Comparison of ENCODE assay signal across 8 mouse cellular contexts in the genomic region with DNA sequence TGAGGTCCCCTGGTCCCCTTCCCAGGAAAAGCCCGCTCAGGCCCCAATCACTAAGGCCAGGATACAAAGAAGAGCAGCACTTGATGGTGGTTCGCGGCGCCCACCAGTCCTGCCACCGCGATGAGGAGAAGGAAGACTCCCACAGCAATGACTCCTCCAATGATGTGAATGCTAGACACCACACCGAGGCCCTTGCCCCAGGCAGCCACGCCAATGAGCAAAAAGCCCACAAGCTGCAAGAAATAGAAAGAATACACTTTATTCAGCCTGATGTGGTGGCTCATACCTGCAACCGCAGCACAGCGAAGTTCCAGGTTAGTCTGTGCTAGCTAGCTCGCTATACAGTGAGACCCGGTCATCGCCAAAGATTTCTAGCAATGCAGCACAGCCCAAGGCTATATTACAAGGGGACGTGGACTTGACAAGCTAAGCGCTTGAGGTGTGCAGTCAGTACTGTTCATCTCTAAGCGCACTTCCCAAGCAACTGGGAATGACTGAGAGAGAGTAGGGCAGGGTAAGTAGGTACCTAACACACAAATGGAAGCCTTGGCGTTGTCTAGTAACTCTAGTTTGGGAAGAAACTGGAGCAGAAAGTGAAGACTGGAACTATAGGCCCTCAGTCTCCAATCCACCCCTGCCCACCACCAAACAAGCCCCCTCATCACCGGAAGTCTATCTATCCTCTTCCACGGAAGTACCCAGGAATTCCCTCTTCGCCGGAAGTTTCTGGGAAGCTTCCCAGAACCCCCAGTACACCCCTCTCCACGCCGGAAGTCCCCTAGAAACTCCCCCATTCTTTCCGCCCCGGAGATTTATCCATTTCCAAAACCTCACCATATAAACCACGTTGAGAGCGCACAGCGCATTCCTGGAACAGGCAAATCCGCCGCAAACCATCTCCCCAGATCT. TPM values are rescaled to one million over a fixed set of nuclear protein-coding genes. Genes with fewer than 3 reads are reported as not detected.
DNase-seq lines count a peak whose midpoint lies in the region; ATAC-seq and TF ChIP-seq lines count a peak whose summit lies in the region.

No protein-coding gene starts in this region.

- no peak for TF ChIP-seq CTCF in ES-Bruce4 (IDR thresholded peaks at IDR 0.05; ENCODE audit: low read depth, low read length)

- peak; percentile 20; the same call in 1 of the 2 replicates for ATAC-seq in heart, embryonic 15.5 days (replicated peaks; ENCODE audit: insufficient number of reproducible peaks, insufficient read depth, low FRiP score, low read depth)
- peak; percentile 34 for ATAC-seq in intestine, embryonic 16.5 days
- ATAC-seq in neural tube, embryonic 11.5 days (ENCODE audit: insufficient read depth, low FRiP score, low TSS enrichment), result peak; percentile 70

- no peaks in the 10 kb centered on the region for H3K27me3 ChIP-seq in heart, embryonic 15.5 days
- no peaks in the 10 kb centered on the region for H3K27me3 ChIP-seq in ES-Bruce4 (ENCODE audit: control insufficient read depth, insufficient read depth, low read length, poor library complexity, severe bottlenecking)
- H3K27me3 ChIP-seq in embryonic facial prominence, embryonic 10.5 days (replicated peaks; ENCODE audit: low read depth, poor library complexity, severe bottlenecking), result no peaks in the 10 kb centered on the region
- H3K27me3 ChIP-seq in intestine, embryonic 16.5 days (replicated peaks; ENCODE audit: control insufficient read depth, insufficient read depth, low read length), result no peaks in the 10 kb centered on the region
- H3K27me3 ChIP-seq in neural tube, embryonic 11.5 days (ENCODE audit: control insufficient read depth, insufficient read depth, low read length), result no peaks in the 10 kb centered on the region

- H3K4me2 ChIP-seq in heart, embryonic 15.5 days, result peak overlapping the region; percentile 74
- H3K4me2 ChIP-seq in intestine, embryonic 16.5 days (ENCODE audit: low read depth, low read length), result peak overlapping the region; percentile 94
- H3K4me2 ChIP-seq in neural tube, embryonic 11.5 days (ENCODE audit: low read depth), result peak overlapping the region; percentile 88

- H3K4me3 ChIP-seq in heart, embryonic 15.5 days, result peak overlapping the region; percentile 78
- H3K4me3 ChIP-seq in ES-Bruce4 (ENCODE audit: low read depth, low read length), result peak overlapping the region; percentile 98
- H3K4me3 ChIP-seq in embryonic facial prominence, embryonic 10.5 days, result peak overlapping the region; percentile 79
- peak overlapping the region; percentile 69 for H3K4me3 ChIP-seq in intestine, embryonic 16.5 days (ENCODE audit: low read length)
- H3K4me3 ChIP-seq in neural tube, embryonic 11.5 days (ENCODE audit: low read depth, low read length), result peak overlapping the region; percentile 63

- WGBS in heart, embryonic 15.5 days, result 5% methylated on average over 30 of the region's 30 CpGs
- WGBS in embryonic facial prominence, embryonic 10.5 days, result 10% methylated on average over 30 of the region's 30 CpGs
- 6% methylated on average over 30 of the region's 30 CpGs for WGBS in intestine, embryonic 16.5 days
- WGBS in neural tube, embryonic 11.5 days, result 9% methylated on average over 30 of the region's 30 CpGs

- no peaks in the 10 kb centered on the region for H3K9me3 ChIP-seq in heart, embryonic 15.5 days (replicated peaks)
- H3K9me3 ChIP-seq in ES-Bruce4 (replicated peaks; ENCODE audit: control insufficient read depth, insufficient read depth, low read length, poor library complexity, severe bottlenecking), result no peaks in the 10 kb centered on the region
- no peaks in the 10 kb centered on the region for H3K9me3 ChIP-seq in embryonic facial prominence, embryonic 10.5 days
- no peaks in the 10 kb centered on the region for H3K9me3 ChIP-seq in intestine, embryonic 16.5 days (ENCODE audit: control insufficient read depth, low read length)
- H3K9me3 ChIP-seq in neural tube, embryonic 11.5 days (ENCODE audit: control insufficient read depth, low read length), result no peaks in the 10 kb centered on the region

- H3K36me3 ChIP-seq in heart, embryonic 15.5 days, result peaks cover 38% of the 10 kb centered on the region
- peaks cover 39% of the 10 kb centered on the region for H3K36me3 ChIP-seq in ES-Bruce4 (ENCODE audit: control insufficient read depth, insufficient read depth, low read length, poor library complexity, severe bottlenecking)
- H3K36me3 ChIP-seq in embryonic facial prominence, embryonic 10.5 days (replicated peaks), result peaks cover 43% of the 10 kb centered on the region
- H3K36me3 ChIP-seq in intestine, embryonic 16.5 days (ENCODE audit: control insufficient read depth, insufficient read depth, low read length), result peaks cover 21% of the 10 kb centered on the region
- peaks cover 35% of the 10 kb centered on the region for H3K36me3 ChIP-seq in neural tube, embryonic 11.5 days (ENCODE audit: control insufficient read depth, insufficient read depth, low read length)

- intact Hi-C loops in heart, postnatal 25 days (cut with DNase I), result no loop called here

- peak overlapping the region; percentile 89 for H3K27ac ChIP-seq in heart, embryonic 15.5 days
- H3K27ac ChIP-seq in ES-Bruce4 (ENCODE audit: insufficient read depth, low read length), result peak overlapping the region; percentile 69
- H3K27ac ChIP-seq in embryonic facial prominence, embryonic 10.5 days (replicated peaks), result peak overlapping the region; percentile 92
- H3K27ac ChIP-seq in intestine, embryonic 16.5 days (ENCODE audit: low read length), result peak overlapping the region; percentile 86
- peak overlapping the region; percentile 63 for H3K27ac ChIP-seq in neural tube, embryonic 11.5 days (ENCODE audit: low read depth, low read length)

- no peak for TF ChIP-seq EP300 in ES-Bruce4 (IDR thresholded peaks at IDR 0.05; ENCODE audit: insufficient read depth, low read depth, low read length)

- peaks cover 30% of the 10 kb centered on the region for H3K4me1 ChIP-seq in heart, embryonic 15.5 days (replicated peaks)
- H3K4me1 ChIP-seq in ES-Bruce4 (ENCODE audit: control insufficient read depth, insufficient read depth, low read length), result peaks cover 3% of the 10 kb centered on the region
- peaks cover 46% of the 10 kb centered on the region for H3K4me1 ChIP-seq in embryonic facial prominence, embryonic 10.5 days
- peaks cover 32% of the 10 kb centered on the region for H3K4me1 ChIP-seq in intestine, embryonic 16.5 days (ENCODE audit: control insufficient read depth, insufficient read depth, low read length)
- H3K4me1 ChIP-seq in neural tube, embryonic 11.5 days (ENCODE audit: control insufficient read depth, insufficient read depth, low read length), result peaks cover 16% of the 10 kb centered on the region; the same call in 1 of the 2 replicates

- no peak for TF ChIP-seq POLR2A in ES-Bruce4 (IDR thresholded peaks at IDR 0.05; ENCODE audit: insufficient read depth, low read length)

- H3K9ac ChIP-seq in heart, embryonic 15.5 days, result peak overlapping the region; percentile 80
- H3K9ac ChIP-seq in ES-Bruce4 (ENCODE audit: low read depth, poor library complexity, severe bottlenecking), result peak overlapping the region; percentile 90
- peak overlapping the region; percentile 84 for H3K9ac ChIP-seq in intestine, embryonic 16.5 days (ENCODE audit: low read depth, low read length)
- peak overlapping the region; percentile 77 for H3K9ac ChIP-seq in neural tube, embryonic 11.5 days (ENCODE audit: low read length)

- no peak for DNase-seq in heart, postnatal 25 days (ENCODE audit: low spot score)
- peak; percentile 54 for DNase-seq in embryonic facial prominence, embryonic 10.5 days (ENCODE audit: low spot score)
- peak; percentile 29 for DNase-seq in neural tube, embryonic 11.5 days (ENCODE audit: low spot score)
- no peak for DNase-seq in spleen, postnatal 14 days (ENCODE audit: low spot score in 2 of 2)
- DNase-seq in left cerebral cortex, adult 18-20 months (ENCODE audit: low spot score in 2 of 2), result no peak

RNA-seq across cellular contexts. Expression of a gene that starts 0.5 kb away (rescaled TPM):
- polyA plus RNA-seq in heart, embryonic 15.5 days (2015; fragmentation: Nextera tagmentation; extraction: Ambion mirVana), result 100 and 119 TPM in 2 replicates
- total RNA-seq in heart, postnatal 25 days (2021), result 10 to 100 TPM; 43.4 to 47.4 TPM
- polyA plus RNA-seq in ES-Bruce4 (2011; ENCODE audit: insufficient read depth, insufficient read length, low read depth, missing spikeins), result 71.0 and 75.9 TPM in 2 replicates
- 168 and 180 TPM in 2 replicates for polyA plus RNA-seq in embryonic facial prominence, embryonic 10.5 days (2016; fragmentation: Nextera tagmentation; extraction: Ambion mirVana)
- polyA plus RNA-seq in intestine, embryonic 16.5 days (2015; fragmentation: Nextera tagmentation; extraction: Ambion mirVana), result 189 and 206 TPM in 2 replicates
- 96.5 and 99.9 TPM in 2 replicates for polyA plus RNA-seq in neural tube, embryonic 11.5 days (2014; fragmentation: Nextera tagmentation; extraction: Ambion mirVana)
- total RNA-seq in left cerebral cortex, adult 18-20 months (2021), result 10 to 100 TPM; 69.3 to 69.4 TPM

RNA-seq across cellular contexts. Expression of a gene that starts 5.5 kb away (rescaled TPM):
- 0.62 TPM in 1 of 2 replicates, not detected in the other for polyA plus RNA-seq in heart, embryonic 15.5 days (2015; fragmentation: Nextera tagmentation; extraction: Ambion mirVana)
- 1 to 10 TPM; 5.9 to 7.3 TPM for total RNA-seq in heart, postnatal 25 days (2021)
- 0.72 and 0.85 TPM in 2 replicates for polyA plus RNA-seq in ES-Bruce4 (2011; ENCODE audit: insufficient read depth, insufficient read length, low read depth, missing spikeins)
- 0.04 and 0.21 TPM in 2 replicates for polyA plus RNA-seq in embryonic facial prominence, embryonic 10.5 days (2016; fragmentation: Nextera tagmentation; extraction: Ambion mirVana)
- polyA plus RNA-seq in intestine, embryonic 16.5 days (2015; fragmentation: Nextera tagmentation; extraction: Ambion mirVana), result 0.05 and 0.21 TPM in 2 replicates
- polyA plus RNA-seq in neural tube, embryonic 11.5 days (2014; fragmentation: Nextera tagmentation; extraction: Ambion mirVana), result 0.94 and 1.4 TPM in 2 replicates
- total RNA-seq in left cerebral cortex, adult 18-20 months (2021), result 100 to 1,000 TPM; 594 to 629 TPM

RNA-seq across cellular contexts. Expression of a gene that starts 6.2 kb away (rescaled TPM):
- 718 and 864 TPM in 2 replicates for polyA plus RNA-seq in heart, embryonic 15.5 days (2015; fragmentation: Nextera tagmentation; extraction: Ambion mirVana)
- 10 to 100 TPM; 76.1 to 83.3 TPM for total RNA-seq in heart, postnatal 25 days (2021)
- 619 and 675 TPM in 2 replicates for polyA plus RNA-seq in ES-Bruce4 (2011; ENCODE audit: insufficient read depth, insufficient read length, low read depth, missing spikeins)
- 3,008 and 3,023 TPM in 2 replicates for polyA plus RNA-seq in embryonic facial prominence, embryonic 10.5 days (2016; fragmentation: Nextera tagmentation; extraction: Ambion mirVana)
- polyA plus RNA-seq in intestine, embryonic 16.5 days (2015; fragmentation: Nextera tagmentation; extraction: Ambion mirVana), result 1,474 and 1,595 TPM in 2 replicates
- polyA plus RNA-seq in neural tube, embryonic 11.5 days (2014; fragmentation: Nextera tagmentation; extraction: Ambion mirVana), result 2,636 and 2,694 TPM in 2 replicates
- total RNA-seq in left cerebral cortex, adult 18-20 months (2021), result 10 to 100 TPM; 67.9 to 71.8 TPM

RNA-seq across cellular contexts. Expression of a gene that starts 9.6 kb away (rescaled TPM):
- 0.13 and 0.25 TPM in 2 replicates for polyA plus RNA-seq in heart, embryonic 15.5 days (2015; fragmentation: Nextera tagmentation; extraction: Ambion mirVana)
- total RNA-seq in heart, postnatal 25 days (2021), result 1 to 10 TPM; 2.3 to 2.5 TPM
- 8.8 and 9.5 TPM in 2 replicates for polyA plus RNA-seq in ES-Bruce4 (2011; ENCODE audit: insufficient read depth, insufficient read length, low read depth, missing spikeins)
- polyA plus RNA-seq in embryonic facial prominence, embryonic 10.5 days (2016; fragmentation: Nextera tagmentation; extraction: Ambion mirVana), result 1.2 and 1.3 TPM in 2 replicates
- 0.40 and 0.50 TPM in 2 replicates for polyA plus RNA-seq in intestine, embryonic 16.5 days (2015; fragmentation: Nextera tagmentation; extraction: Ambion mirVana)
- 4.3 and 4.7 TPM in 2 replicates for polyA plus RNA-seq in neural tube, embryonic 11.5 days (2014; fragmentation: Nextera tagmentation; extraction: Ambion mirVana)
- total RNA-seq in left cerebral cortex, adult 18-20 months (2021), result 10 to 100 TPM; 20.0 to 23.1 TPM

RNA-seq across cellular contexts. Expression of a gene that starts 21.5 kb away (rescaled TPM):
- 0.08 and 0.13 TPM in 2 replicates for polyA plus RNA-seq in heart, embryonic 15.5 days (2015; fragmentation: Nextera tagmentation; extraction: Ambion mirVana)
- total RNA-seq in heart, postnatal 25 days (2021), result under 1 TPM in 1 of 2 experiments, not detected in 1; 0.14 TPM
- polyA plus RNA-seq in ES-Bruce4 (2011; ENCODE audit: insufficient read depth, insufficient read length, low read depth, missing spikeins), result 0.42 TPM in 1 of 2 replicates, not detected in the other
- 0.14 TPM in 2 replicates for polyA plus RNA-seq in embryonic facial prominence, embryonic 10.5 days (2016; fragmentation: Nextera tagmentation; extraction: Ambion mirVana)
- 0.05 and 0.11 TPM in 2 replicates for polyA plus RNA-seq in intestine, embryonic 16.5 days (2015; fragmentation: Nextera tagmentation; extraction: Ambion mirVana)
- polyA plus RNA-seq in neural tube, embryonic 11.5 days (2014; fragmentation: Nextera tagmentation; extraction: Ambion mirVana), result 0.09 and 0.14 TPM in 2 replicates
- total RNA-seq in left cerebral cortex, adult 18-20 months (2021), result under 1 TPM; 0.30 to 0.45 TPM

Comparison
In these comparisons a context has a peak if more than half of its experiments do, and no peak if none do; other contexts are left out.
1. ATAC-seq: peak in every context shown above with its lines; median percentile 70 in neural tube, embryonic 11.5 days; 34 in intestine, embryonic 16.5 days; 20 in heart, embryonic 15.5 days.
2. DNase-seq: peak in embryonic facial prominence, embryonic 10.5 days (single experiment) and neural tube, embryonic 11.5 days (single experiment); none in heart, postnatal 25 days (single experiment), spleen, postnatal 14 days (0 of 2) and left cerebral cortex, adult 18-20 months (0 of 2).
3. Peak in every context shown above with its lines, with median percentiles within 50 percentile points of each other: H3K27ac ChIP-seq, H3K4me2 ChIP-seq, H3K4me3 ChIP-seq and H3K9ac ChIP-seq.